Mouse (Mus musculus) lung, postnatal 10 days (tissue): ENCODE data around the gene A4galt.

Source experiments
- DNase-seq: peaks from one replicate; pipeline ENCODE4 v3.0.0; 2021

A4galt gene

GRCm38 (mm10) chr15:83224136-83224766 lies 27.3 kb downstream of the A4galt start:
- DNase-seq: peak; percentile 74

GRCm38 (mm10) chr15:83223208-83223962 lies 28.2 kb downstream of the A4galt start:
- peak; percentile 91 for DNase-seq

GRCm38 (mm10) chr15:83221721-83222120 lies 29.9 kb downstream of the A4galt start:
- no peak for DNase-seq

DNA sequence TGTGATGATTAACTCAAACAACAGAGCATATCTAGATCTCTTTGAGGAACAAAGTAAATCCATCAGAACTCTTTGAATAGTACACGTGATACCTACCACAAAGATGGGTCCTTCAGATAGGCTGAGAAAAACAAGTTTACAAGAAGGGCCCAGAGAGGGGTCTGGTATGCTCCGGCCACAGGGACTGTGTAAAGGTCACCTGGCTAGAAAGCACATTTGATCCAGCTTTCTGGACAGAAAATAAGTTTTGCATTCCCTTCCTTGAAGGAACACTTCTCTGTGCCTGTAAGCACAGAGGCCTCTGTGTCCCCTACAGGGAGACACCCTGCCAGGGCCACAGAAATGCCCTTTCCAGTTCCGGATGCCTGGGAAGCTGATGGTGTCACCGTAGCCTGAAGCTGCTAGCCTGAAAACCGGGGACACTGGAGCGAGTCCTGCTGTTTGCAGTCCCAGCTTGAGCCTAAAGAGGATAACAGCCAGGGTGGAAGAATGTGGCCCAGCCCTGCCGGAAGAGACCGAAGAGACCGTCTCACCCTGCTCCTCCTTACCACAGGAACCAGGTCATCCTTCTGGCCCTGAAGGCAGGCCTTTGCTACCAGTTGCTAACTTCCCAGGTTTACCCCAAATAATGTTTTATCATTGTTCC lies 31.1 kb downstream of the A4galt start:
- peak; percentile 21 for DNase-seq

DNA sequence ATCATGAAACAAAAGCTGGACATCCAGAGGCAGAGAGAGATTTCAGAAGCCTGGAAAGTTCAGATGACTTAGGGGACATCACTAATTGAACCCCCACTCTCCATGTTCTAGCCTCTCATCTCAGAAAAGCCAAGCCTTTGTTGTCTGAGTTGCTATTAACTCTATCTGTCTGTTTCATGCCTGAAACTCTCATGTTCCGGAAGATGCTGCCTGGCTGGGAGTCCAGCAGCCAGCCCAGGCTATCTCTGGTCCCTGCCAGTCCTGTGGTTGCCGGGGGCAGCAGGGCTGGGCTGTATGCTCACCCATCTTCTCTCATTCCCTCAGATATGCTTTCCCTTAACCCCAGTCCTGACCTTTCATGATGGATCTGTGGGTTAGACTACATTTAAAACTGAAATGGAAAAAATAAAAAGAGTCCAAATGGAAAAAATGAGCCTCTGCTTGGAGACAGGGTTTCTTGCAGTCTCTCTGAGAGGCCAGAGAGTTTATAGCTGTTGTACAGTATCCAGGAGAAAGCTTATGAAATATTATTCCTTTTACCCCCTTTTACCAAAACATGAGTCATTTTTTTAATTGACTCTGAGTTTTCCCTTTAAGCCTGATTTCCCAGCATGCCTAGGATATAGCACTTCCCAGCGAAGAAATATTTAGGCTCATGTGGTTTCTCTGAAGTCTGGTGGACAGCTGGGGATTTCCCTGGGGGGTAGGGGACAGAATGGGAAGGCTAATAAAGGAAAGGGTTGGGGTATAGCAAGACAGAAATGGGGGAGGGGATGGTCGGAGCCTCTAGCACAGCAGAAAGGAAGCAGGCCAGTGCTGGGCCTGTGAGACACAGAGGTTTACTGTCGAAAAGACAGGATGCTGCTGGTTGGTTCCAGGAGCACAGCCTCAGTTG lies 36.0 kb downstream of the A4galt start:
- DNase-seq: peak; percentile 69

GRCm38 (mm10) chr15:83210229-83210628 lies 41.3 kb downstream of the A4galt start:
- DNase-seq: peak; percentile 84

GRCm38 (mm10) chr15:83209719-83210118 lies 41.9 kb downstream of the A4galt start:
- no peak for DNase-seq

DNA sequence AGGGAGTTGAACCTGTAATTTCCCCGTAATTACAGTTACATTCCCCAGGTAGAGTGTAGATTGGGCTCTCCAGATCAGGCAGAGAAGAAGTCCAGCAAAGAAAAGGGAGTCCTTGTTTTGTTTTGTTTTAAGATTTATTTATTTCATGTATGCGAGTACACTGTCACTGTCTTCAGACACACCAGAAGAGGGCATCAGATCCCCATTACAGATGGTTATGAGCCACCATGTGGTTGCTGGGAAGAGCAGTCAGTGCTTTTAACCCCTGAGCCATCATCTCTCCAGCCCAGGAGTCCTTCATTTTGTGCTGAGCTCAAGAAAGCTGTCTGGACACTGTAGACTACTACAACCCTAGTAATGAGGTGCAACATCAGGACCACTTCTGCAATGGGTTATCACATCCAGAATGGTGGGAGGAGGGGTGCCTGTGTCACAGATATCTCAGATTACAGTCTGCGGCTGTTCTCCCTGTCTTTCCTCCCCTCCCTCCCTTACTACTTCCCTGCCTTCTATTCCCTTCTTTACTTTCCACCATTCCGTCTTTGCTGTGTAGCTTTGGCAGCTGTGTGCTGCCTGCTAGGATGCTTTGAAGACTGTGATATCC lies 42.4 kb downstream of the A4galt start:
- DNase-seq: no peak

- DNase-seq: peak; percentile 82
These were observed 46.7 kb downstream of the A4galt start for GRCm38 (mm10) chr15:83204731-83205451.

DNA sequence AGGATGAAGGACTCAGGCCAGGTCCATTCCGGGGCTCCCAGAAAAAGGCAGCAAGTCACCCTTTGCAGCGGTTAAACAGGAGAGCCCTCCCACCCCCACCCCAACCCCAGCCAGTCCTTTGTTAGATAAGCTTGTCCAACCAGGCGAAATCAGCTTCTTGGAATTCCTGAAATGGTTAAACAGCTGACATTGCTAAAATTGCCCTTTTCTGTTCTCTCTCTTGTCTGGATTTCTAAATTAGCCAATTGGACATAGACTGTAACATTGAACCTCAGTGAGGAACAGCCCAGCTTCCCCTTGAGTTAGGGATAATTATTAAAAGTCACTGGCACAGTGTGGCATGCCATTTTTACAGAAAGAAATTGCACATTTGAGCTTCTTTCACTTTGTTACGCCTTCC lies 49.2 kb downstream of the A4galt start:
- DNase-seq: no peak

GRCm38 (mm10) chr15:83193413-83193812 lies 58.2 kb downstream of the A4galt start:
- DNase-seq: no peak

DNA sequence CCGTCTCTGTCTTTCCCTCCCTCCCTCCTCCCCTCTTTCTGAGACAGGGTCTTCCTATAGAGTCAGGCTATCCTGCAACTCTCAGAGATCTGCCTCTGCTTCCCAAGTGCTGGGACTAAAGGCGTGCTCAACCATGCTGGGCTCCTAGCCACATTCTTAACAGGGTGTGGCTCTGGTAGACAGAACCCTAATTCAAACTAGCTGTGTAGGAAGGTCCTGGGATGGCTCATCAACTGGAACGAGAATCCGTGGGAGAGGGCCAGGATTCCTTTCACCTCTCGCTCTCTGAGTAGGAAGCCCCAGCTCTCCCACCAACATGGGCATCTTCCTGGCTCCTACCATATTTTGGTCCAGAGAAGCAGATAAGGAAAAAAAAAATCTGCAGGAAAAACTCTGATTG lies 69.2 kb downstream of the A4galt start:
- no peak for DNase-seq

- peak; percentile 52 for DNase-seq
These were observed 69.7 kb downstream of the A4galt start for GRCm38 (mm10) chr15:83181800-83182330.

- no peak for DNase-seq
These were observed 71.6 kb downstream of the A4galt start for GRCm38 (mm10) chr15:83180004-83180403.
